Mouse (Mus musculus): ENCODE measurements around the gene Gm13271. TPM values are rescaled to one million over a fixed set of nuclear protein-coding genes. Genes with fewer than 3 reads are reported as not detected.
"Not testable (repeated sequence)": the region's sequence is repeated elsewhere in the genome, so short reads cannot be mapped to it uniquely, and the experiment has no call there.

Gene Gm13271
- not detected in 2 replicates for polyA plus RNA-seq (2012; rRNA removed)

DNA sequence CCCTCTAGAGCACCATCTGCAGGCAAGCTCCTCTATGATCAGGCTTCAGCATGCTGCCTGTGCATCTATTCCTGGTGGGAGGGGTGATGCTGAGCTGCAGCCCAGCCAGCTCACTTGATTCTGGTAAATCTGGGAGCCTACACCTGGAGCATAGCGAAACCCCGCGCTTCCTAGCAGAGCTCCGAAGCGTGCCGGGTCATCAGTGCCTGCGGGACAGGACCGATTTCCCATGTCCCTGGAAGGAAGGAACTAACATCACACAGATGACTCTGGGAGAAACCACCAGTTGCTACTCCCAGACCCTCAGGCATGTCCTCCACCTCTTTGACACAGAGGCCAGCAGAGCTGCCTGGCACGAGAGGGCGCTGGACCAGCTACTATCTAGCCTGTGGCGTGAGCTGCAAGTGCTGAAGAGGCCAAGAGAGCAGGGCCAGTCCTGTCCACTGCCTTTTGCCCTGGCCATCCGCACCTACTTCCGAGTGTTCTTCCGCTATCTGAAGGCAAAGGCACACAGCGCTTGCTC lies at the start of gene Gm13271:
Gene Gm13271 (plus strand): TSS at position 51 of the 523 bp plus-strand sequence.
- not testable (repeated sequence) for H3K27ac ChIP-seq (ENCODE audit: insufficient read depth, low read length); H3K4me1 ChIP-seq (ENCODE audit: control insufficient read depth, insufficient read depth, low read length); H3K4me3 ChIP-seq (replicated peaks; ENCODE audit: insufficient read depth, low read depth, low read length); H3K27me3 ChIP-seq (ENCODE audit: control insufficient read depth, insufficient read depth, low read length)
- 84% methylated on average over 15 of the region's 15 CpGs for WGBS
- peak; percentile 77 to 80 for DNase-seq

DNA sequence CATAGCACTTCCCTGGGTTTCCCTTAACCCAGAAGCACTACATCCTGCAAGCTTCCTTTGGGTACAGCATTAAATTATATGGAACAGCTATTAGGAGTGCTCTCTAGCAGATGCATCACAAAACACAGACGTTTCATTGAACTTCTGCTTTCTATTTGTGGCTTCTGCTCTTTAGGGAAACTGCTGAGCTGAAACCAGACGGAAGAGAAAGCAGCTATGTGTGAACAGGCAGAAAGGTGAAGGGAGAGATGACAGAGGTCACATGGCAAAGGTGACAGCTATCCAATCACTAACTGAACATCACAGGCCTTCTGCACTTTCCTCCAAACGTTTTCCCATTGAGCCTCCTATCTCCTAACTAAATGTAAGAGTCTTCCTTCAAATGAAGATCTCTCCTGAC lies 48.7 kb upstream of the Gm13271 start:
- H3K4me1 ChIP-seq (ENCODE audit: control insufficient read depth, insufficient read depth, low read length), result no peaks in the 10 kb centered on the region
- H3K27ac ChIP-seq (ENCODE audit: insufficient read depth, low read length), result no peak overlapping the region
- WGBS, result 48% methylated on average over 3 of the region's 3 CpGs
- no peaks in the 10 kb centered on the region for H3K27me3 ChIP-seq (ENCODE audit: control insufficient read depth, insufficient read depth, low read length)
- H3K4me3 ChIP-seq (replicated peaks; ENCODE audit: insufficient read depth, low read depth, low read length), result no peak overlapping the region
- DNase-seq, result no peak
- TF ChIP-seq POLR2A (IDR thresholded peaks at IDR 0.05; ENCODE audit: borderline replicate concordance, insufficient read depth, low read length) (no peak), CTCF (IDR thresholded peaks at IDR 0.05; ENCODE audit: borderline replicate concordance, insufficient read depth, low read depth, low read length) (no peak)

DNA sequence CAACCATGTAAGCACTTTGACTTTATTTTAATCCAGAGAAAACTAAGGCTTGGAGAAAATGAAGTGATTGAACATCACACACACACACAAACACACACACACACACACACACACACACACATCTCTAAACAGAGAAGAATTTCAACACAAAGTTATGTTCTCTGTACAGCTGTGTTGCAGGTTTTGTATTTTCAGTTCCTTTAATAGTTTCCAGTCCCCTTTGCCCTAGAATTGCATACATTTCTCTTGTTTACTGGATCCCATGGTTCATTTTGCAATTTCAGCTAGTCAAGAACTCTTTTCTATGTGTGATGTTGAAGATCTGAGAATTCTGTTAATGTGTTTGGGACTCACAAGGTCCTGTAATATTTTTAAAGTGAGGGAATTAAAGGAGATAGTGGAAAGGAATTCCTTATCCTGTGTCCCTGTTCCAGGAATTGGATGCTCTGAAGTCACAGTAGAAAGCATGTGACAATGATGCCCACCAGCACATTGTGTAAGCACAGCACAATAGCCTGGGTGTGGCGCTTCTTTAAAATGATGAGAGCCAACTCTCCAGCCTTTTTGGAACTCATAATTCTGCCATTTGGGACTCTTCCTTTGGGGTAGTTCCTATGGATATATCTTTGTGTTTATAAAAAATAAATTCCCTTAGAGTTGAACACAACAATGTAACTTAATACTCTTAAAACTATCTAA lies 47.4 kb upstream of the Gm13271 start:
- Histone ChIP-seq H3K4me3 (replicated peaks; ENCODE audit: insufficient read depth, low read depth, low read length) (no peak overlapping the region), H3K27ac (ENCODE audit: insufficient read depth, low read length) (no peak overlapping the region), H3K4me1 (ENCODE audit: control insufficient read depth, insufficient read depth, low read length) (no peaks in the 10 kb centered on the region), H3K27me3 (ENCODE audit: control insufficient read depth, insufficient read depth, low read length) (no peaks in the 10 kb centered on the region)
- WGBS, result 90% methylated on average over 1 of the region's 1 CpGs
- DNase-seq, result no peak
- TF ChIP-seq POLR2A (IDR thresholded peaks at IDR 0.05; ENCODE audit: borderline replicate concordance, insufficient read depth, low read length) (no peak), CTCF (IDR thresholded peaks at IDR 0.05; ENCODE audit: borderline replicate concordance, insufficient read depth, low read depth, low read length) (no peak)

DNA sequence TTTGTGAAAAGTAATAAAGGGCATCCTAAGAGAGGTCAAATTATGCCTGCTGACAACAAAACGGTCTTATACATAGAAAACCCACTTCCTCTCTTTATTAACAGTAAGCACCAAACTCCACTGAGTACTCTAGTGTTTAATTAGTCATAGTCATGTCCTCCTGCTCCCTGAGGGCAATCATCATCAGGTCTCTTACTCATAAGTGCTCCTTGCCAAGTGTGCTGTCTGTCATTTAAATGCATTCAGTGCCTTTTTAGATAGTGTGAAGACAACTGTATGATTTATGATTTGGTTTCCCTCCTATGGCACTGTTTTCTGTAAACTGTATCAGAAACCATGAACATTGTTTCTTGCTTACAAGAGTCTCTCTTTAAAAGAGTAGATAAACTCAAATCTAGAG lies 40.4 kb upstream of the Gm13271 start:
- TF ChIP-seq POLR2A (IDR thresholded peaks at IDR 0.05; ENCODE audit: borderline replicate concordance, insufficient read depth, low read length) (no peak), CTCF (IDR thresholded peaks at IDR 0.05; ENCODE audit: borderline replicate concordance, insufficient read depth, low read depth, low read length) (no peak)
- Histone ChIP-seq H3K27ac (ENCODE audit: insufficient read depth, low read length) (no peak overlapping the region), H3K27me3 (ENCODE audit: control insufficient read depth, insufficient read depth, low read length) (no peaks in the 10 kb centered on the region), H3K4me3 (replicated peaks; ENCODE audit: insufficient read depth, low read depth, low read length) (no peak overlapping the region), H3K4me1 (ENCODE audit: control insufficient read depth, insufficient read depth, low read length) (no peaks in the 10 kb centered on the region; the same call in 1 of the 2 replicates)
- WGBS, result 72% methylated on average over 1 of the region's 1 CpGs
- DNase-seq, result peak in 1 of 2 experiments; percentile 13

DNA sequence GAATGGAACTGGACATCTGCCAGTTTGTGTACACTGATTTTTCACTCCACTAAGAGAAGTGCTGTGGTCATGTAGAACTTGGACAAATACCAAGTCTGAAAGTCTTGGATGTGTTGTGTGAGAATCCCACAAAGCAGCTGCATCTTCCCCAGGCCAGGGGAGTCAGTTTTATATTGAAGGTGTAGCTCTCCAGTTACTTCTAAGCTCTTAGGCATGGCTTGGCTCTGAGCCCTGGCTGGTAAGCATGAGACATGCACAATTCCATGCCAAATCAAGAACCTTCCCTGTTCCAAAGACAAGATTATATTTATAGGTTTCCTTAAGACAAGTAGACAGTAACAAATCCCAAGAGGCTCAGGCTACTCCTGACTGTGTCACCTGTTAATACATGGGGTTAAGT lies 39.6 kb upstream of the Gm13271 start:
- Histone ChIP-seq H3K4me3 (replicated peaks; ENCODE audit: insufficient read depth, low read depth, low read length) (no peak overlapping the region), H3K27ac (ENCODE audit: insufficient read depth, low read length) (no peak overlapping the region), H3K27me3 (ENCODE audit: control insufficient read depth, insufficient read depth, low read length) (no peaks in the 10 kb centered on the region), H3K4me1 (ENCODE audit: control insufficient read depth, insufficient read depth, low read length) (no peaks in the 10 kb centered on the region; the same call in 1 of the 2 replicates)
- TF ChIP-seq POLR2A (IDR thresholded peaks at IDR 0.05; ENCODE audit: borderline replicate concordance, insufficient read depth, low read length) (no peak), CTCF (IDR thresholded peaks at IDR 0.05; ENCODE audit: borderline replicate concordance, insufficient read depth, low read depth, low read length) (no peak)
- DNase-seq, result peak; percentile 25 to 26

DNA sequence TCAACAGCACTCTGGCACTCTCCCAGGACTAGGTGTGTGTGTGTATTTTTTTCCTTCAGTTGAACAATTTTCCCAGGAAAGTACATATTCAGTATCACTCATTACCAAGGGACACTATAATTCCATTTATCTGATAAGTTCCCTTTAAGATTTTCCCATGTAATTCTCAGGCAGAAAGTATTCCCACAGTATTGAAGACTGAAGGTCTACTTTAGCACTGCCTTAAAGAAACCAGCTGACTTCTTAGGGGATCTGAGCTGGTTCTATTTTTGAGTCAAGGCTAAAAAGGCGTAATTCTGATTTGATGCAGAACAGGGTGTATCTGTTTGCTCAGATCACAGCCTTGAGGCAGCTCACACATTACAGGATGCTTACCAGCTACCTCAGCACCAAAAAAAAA lies 36.0 kb upstream of the Gm13271 start:
- Histone ChIP-seq H3K4me3 (replicated peaks; ENCODE audit: insufficient read depth, low read depth, low read length) (peak overlapping the region; percentile 26), H3K27me3 (ENCODE audit: control insufficient read depth, insufficient read depth, low read length) (no peaks in the 10 kb centered on the region), H3K27ac (ENCODE audit: insufficient read depth, low read length) (no peak overlapping the region), H3K4me1 (ENCODE audit: control insufficient read depth, insufficient read depth, low read length) (no peaks in the 10 kb centered on the region; the same call in 1 of the 2 replicates)
- no peak for DNase-seq
- 3% methylated on average over 1 of the region's 1 CpGs for whole genome bisulfite sequencing
- TF ChIP-seq CTCF (IDR thresholded peaks at IDR 0.05; ENCODE audit: borderline replicate concordance, insufficient read depth, low read depth, low read length), result no peak
- no peak for TF ChIP-seq POLR2A (IDR thresholded peaks at IDR 0.05; ENCODE audit: borderline replicate concordance, insufficient read depth, low read length)

DNA sequence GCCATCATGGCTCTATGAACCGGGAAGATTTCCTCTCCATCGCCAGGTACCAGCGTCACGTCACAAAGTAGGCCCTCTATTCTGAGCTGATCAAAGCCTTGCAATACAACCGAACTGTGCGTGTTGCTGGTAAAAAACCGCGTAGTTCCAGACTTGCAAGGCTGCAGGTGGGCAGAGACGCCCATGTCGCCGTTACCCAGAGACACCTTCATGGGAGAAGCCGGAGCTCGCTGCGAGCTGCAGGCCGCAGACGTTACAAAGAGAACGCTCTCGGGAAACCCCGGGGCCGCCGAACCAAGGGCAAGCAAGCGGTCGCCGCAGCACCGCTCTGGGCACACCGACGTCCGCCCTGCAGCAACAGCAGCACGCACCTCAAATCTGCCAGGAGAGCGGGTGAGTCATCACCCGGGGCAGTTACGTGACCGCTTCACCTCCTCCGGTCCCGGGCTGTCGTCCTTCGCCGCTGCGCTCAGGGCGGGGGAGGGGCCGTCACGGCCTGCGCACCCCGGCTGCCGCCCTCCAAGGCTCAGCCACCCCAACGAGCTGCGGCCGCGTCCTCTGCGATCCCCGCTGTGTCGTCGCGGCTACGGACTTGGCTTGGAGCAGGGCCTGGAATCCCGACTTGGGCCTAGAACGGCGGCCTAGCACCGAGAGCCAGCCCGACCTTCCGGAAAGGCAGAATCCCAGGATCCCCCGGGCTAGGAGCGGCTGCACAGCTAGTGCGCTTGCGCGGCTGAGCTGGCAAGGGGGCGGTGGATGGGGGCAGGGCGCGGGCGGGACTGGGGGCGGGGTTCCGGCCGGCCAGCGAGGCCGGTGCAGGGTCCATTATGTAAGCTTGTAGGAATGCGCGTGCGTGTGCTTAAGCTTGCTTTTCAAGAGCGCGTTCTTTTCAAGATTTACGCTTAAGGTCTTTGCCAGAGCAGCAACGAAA lies 32.6 kb upstream of the Gm13271 start, which contains the start of the genes Gm26566 and Klhl9:
Gene Gm26566 (plus strand): TSS at position 15 of the 931 bp plus-strand sequence.
Gene Klhl9 (minus strand): TSS at position 675 of the 931 bp plus-strand sequence.
- H3K27me3 ChIP-seq (ENCODE audit: control insufficient read depth, insufficient read depth, low read length), result no peaks in the 10 kb centered on the region
- WGBS, result under 1% methylated on average over 82 of the region's 82 CpGs
- TF ChIP-seq POLR2A (IDR thresholded peaks at IDR 0.05; ENCODE audit: borderline replicate concordance, insufficient read depth, low read length) (peak; percentile 90), CTCF (IDR thresholded peaks at IDR 0.05; ENCODE audit: borderline replicate concordance, insufficient read depth, low read depth, low read length) (no peak)
- peak; percentile 95 to 96 for DNase-seq
- H3K4me1 ChIP-seq (ENCODE audit: control insufficient read depth, insufficient read depth, low read length), result no peaks in the 10 kb centered on the region
- peak within 1 kb of the TSS; percentile 98 for H3K4me3 ChIP-seq (replicated peaks; ENCODE audit: insufficient read depth, low read depth, low read length)
- peak within 1 kb of the TSS; percentile 100 for H3K27ac ChIP-seq (ENCODE audit: insufficient read depth, low read length)
